Mouse (Mus musculus) MEL (cell line): ENCODE data around the gene Palm3.

Source experiments
- BHLHE40 ChIP-seq: IDR thresholded peaks from 2 replicates; pipeline ENCODE4 v1.6.1; 2012; ENCODE audit warnings: low read depth, mild to moderate bottlenecking, inconsistent platforms, low read length, improper control_type of control experiment, borderline replicate concordance
- CTCF ChIP-seq, 3 experiments: IDR thresholded peaks in 2 of 3; conservative IDR thresholded peaks in 1 of 3; 2 replicates each; pipeline ENCODE4 v1.5.1; 2011 to 2012; ENCODE audit warnings: low read length in 3 of 3, low read depth in 2 of 3, mild to moderate bottlenecking in 2 of 3, improper control_type of control experiment in 1 of 3, inconsistent platforms in 1 of 3, mixed read lengths in 1 of 3, moderate library complexity in 1 of 3; ENCODE audit not compliant: control insufficient read depth in 1 of 3, insufficient read depth in 1 of 3, poor library complexity in 1 of 3, severe bottlenecking in 1 of 3
- EP300 ChIP-seq, 2 experiments: IDR thresholded peaks; 2 replicates each; pipeline ENCODE4 v1.6.1; 2011; ENCODE audit warnings: improper control_type of control experiment in 2 of 2, low read length in 2 of 2, low read depth in 1 of 2, mild to moderate bottlenecking in 1 of 2
- GABPA ChIP-seq: IDR thresholded peaks from 2 replicates; pipeline ENCODE4 v1.6.1; 2012; ENCODE audit warnings: low read depth, mild to moderate bottlenecking, inconsistent platforms, low read length, improper control_type of control experiment, moderate library complexity
- HCFC1 ChIP-seq: IDR thresholded peaks from 2 replicates; pipeline ENCODE4 v1.6.1; 2012; ENCODE audit warnings: low read depth, mild to moderate bottlenecking, inconsistent platforms, low read length, improper control_type of control experiment, moderate library complexity
- KAT2A ChIP-seq: conservative IDR thresholded peaks from 2 replicates; pipeline ENCODE4 v1.6.1; 2012; ENCODE audit warnings: low read depth, low read length, improper control_type of control experiment, inconsistent platforms
- MYC ChIP-seq: IDR thresholded peaks from 2 replicates; pipeline ENCODE4 v1.6.1; 2011; ENCODE audit warnings: low read depth, mild to moderate bottlenecking, low read length, improper control_type of control experiment, moderate library complexity
- POLR2A ChIP-seq, 2 experiments: IDR thresholded peaks; 2 replicates each; pipeline ENCODE4 v1.6.1; 2011 to 2012; ENCODE audit warnings: low read length in 2 of 2, mild to moderate bottlenecking in 2 of 2, control low read depth in 1 of 2, improper control_type of control experiment in 1 of 2, low read depth in 1 of 2, moderate library complexity in 1 of 2; ENCODE audit not compliant: control insufficient read depth in 1 of 2, insufficient read depth in 1 of 2, poor library complexity in 1 of 2
- RCOR1 ChIP-seq: IDR thresholded peaks from 2 replicates; pipeline ENCODE4 v1.6.1; 2012; ENCODE audit warnings: low read depth, mild to moderate bottlenecking, inconsistent platforms, low read length, improper control_type of control experiment
- TCF12 ChIP-seq: IDR thresholded peaks from 2 replicates; pipeline ENCODE4 v1.6.1; 2014; ENCODE audit warnings: low read depth, mild to moderate bottlenecking, inconsistent platforms, low read length, improper control_type of control experiment, moderate library complexity
- UBTF ChIP-seq: IDR thresholded peaks from 2 replicates; pipeline ENCODE4 v1.6.1; 2012; ENCODE audit warnings: low read depth, mild to moderate bottlenecking, inconsistent platforms, low read length, improper control_type of control experiment, moderate library complexity, borderline replicate concordance; ENCODE audit not compliant: insufficient read depth
- ZC3H11A ChIP-seq: IDR thresholded peaks from 2 replicates; pipeline ENCODE4 v1.6.1; 2012; ENCODE audit warnings: low read depth, mild to moderate bottlenecking, inconsistent platforms, low read length, improper control_type of control experiment

GRCm38 (mm10) chr8:84079206-84079605 lies 57.9 kb downstream of the Palm3 start:
- TF ChIP-seq CTCF (IDR thresholded peaks at IDR 0.05 in 2 of 3, conservative IDR thresholded peaks at IDR 0.05 in 1 of 3; ENCODE audit: control insufficient read depth in 1 of 3, insufficient read depth in 1 of 3, low read depth in 2 of 3, low read length in 3 of 3, poor library complexity in 1 of 3, severe bottlenecking in 1 of 3) (no peak), RCOR1 (no peak), UBTF (no peak), HCFC1 (no peak), MYC (no peak), POLR2A (IDR thresholded peaks at IDR 0.05; ENCODE audit: control insufficient read depth in 1 of 2, insufficient read depth in 1 of 2, low read depth in 1 of 2, low read length in 2 of 2, poor library complexity in 1 of 2) (no peak), TCF12 (no peak), BHLHE40 (no peak), KAT2A (no peak), EP300 (IDR thresholded peaks at IDR 0.05; ENCODE audit: low read depth in 1 of 2, low read length in 2 of 2) (no peak), ZC3H11A (no peak), GABPA (no peak)
